Mouse (Mus musculus) kidney, embryonic 16.5 days (tissue): ENCODE measurements around the gene Catip. TPM values are rescaled to one million over a fixed set of nuclear protein-coding genes. Genes with fewer than 3 reads are reported as not detected.
A peak's percentile ranks its signal among the peaks of the same experiment; 100 is the strongest.

Source experiments
- ATAC-seq: fragments of 200-750 bp; cut with Nextera tagmentation; 2 replicates; pipeline ENCODE4 v1.8.0; 2017; ENCODE audit warnings: moderate TSS enrichment; ENCODE audit not compliant: low FRiP score, low TSS enrichment
- H3K27ac ChIP-seq: fragments of 300-500 bp; sonication (generic); 2 replicates; pipeline ENCODE4 v1.5.1; 2014; ENCODE audit warnings: low read length
- H3K27me3 ChIP-seq: fragments of 300-500 bp; sonication (generic); 2 replicates; pipeline ENCODE4 v1.6.1; 2014; ENCODE audit warnings: low read length, control low read depth, mixed read lengths; ENCODE audit not compliant: insufficient read depth
- H3K36me3 ChIP-seq: fragments of 300-500 bp; sonication (generic); 2 replicates; pipeline ENCODE4 v1.6.1; 2014; ENCODE audit warnings: low read length, control low read depth, mixed read lengths; ENCODE audit not compliant: insufficient read depth
- H3K4me1 ChIP-seq: fragments of 300-500 bp; sonication (generic); 2 replicates; pipeline ENCODE4 v1.6.1; 2014; ENCODE audit warnings: low read length, control low read depth, mixed read lengths; ENCODE audit not compliant: insufficient read depth
- H3K4me2 ChIP-seq: fragments of 300-500 bp; sonication (generic); replicated peaks from 2 replicates; pipeline ENCODE4 v1.6.1; 2014; ENCODE audit warnings: low read depth, low read length
- H3K4me3 ChIP-seq: fragments of 300-500 bp; sonication (generic); 2 replicates; pipeline ENCODE4 v1.5.1; 2014; ENCODE audit warnings: mild to moderate bottlenecking, low read length
- H3K9ac ChIP-seq: fragments of 300-500 bp; sonication (generic); replicated peaks from 2 replicates; pipeline ENCODE4 v1.6.1; 2014; ENCODE audit warnings: low read length
- H3K9me3 ChIP-seq: fragments of 300-500 bp; sonication (generic); 2 replicates; pipeline ENCODE4 v1.6.1; 2016; ENCODE audit warnings: low read length, control low read depth
- WGBS: fragments of 180-500 bp; shearing (Covaris S2); extraction: QIAGEN DNeasy Blood & Tissue Kit; methylation state at CpG from one replicate; pipeline ENCODE4 v1.1.7; 2014; 5-methylcytosine and 5-hydroxymethylcytosine counted together
- polyA plus RNA-seq: library from polyadenylated mRNA; unstranded; fragments of >200 nt; fragmentation: Nextera tagmentation; extraction: Ambion mirVana; gene quantifications from 2 replicates; pipeline ENCODE4 v1.2.1, GENCODE M21; 2015

Catip gene
- polyA plus RNA-seq, 1 experiment from 2014 or later, result 0.50 TPM

GRCm38 (mm10) chr1:74332241-74332763 is 29.6 kb upstream of the Catip start:
- ATAC-seq, result peak; percentile 97
- H3K36me3 ChIP-seq, result 0 out of 2 replicates have a peak, but pooled peaks cover 2% of the 10 kb centered on the region
- H3K4me1 ChIP-seq, result peaks cover 35% of the 10 kb centered on the region
- peak overlapping the region; percentile 87 for H3K4me2 ChIP-seq
- under 1% methylated on average over 36 of the region's 36 CpGs for WGBS
- no peaks in the 10 kb centered on the region for H3K9me3 ChIP-seq
- H3K4me3 ChIP-seq, result peak overlapping the region; percentile 62
- peak overlapping the region; percentile 79 for H3K27ac ChIP-seq
- peak overlapping the region; percentile 72 for H3K9ac ChIP-seq
- no peaks in the 10 kb centered on the region for H3K27me3 ChIP-seq

DNA sequence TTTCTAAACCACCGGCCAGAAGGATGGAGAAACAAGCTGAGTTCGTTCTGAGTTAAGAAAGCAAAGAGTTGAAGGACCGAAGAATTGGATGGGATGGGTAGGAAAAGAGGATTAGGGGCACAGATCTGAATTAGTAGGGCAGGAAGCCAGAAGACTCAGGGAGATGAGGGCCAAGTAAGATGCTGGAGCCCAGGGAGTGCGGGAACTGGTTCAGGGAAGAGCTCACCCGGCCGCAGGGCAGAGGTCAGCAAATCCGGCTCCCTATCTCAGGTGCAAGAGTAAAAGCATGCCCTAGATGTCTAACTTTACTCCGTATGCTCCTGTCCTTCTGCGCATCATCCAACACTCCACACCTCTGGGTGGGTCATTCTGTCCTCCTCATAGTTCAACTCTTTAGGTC is 29.0 kb upstream of the Catip start:
- Histone ChIP-seq H3K4me3 (peak overlapping the region; percentile 62), H3K27me3 (no peaks in the 10 kb centered on the region), H3K9ac (peak overlapping the region; percentile 72), H3K27ac (peak overlapping the region; percentile 79), H3K9me3 (no peaks in the 10 kb centered on the region), H3K4me2 (peak overlapping the region; percentile 87), H3K36me3 (0 out of 2 replicates have a peak, but pooled peaks cover 2% of the 10 kb centered on the region), H3K4me1 (peaks cover 35% of the 10 kb centered on the region)
- ATAC-seq, result no peak
- WGBS, result 5% methylated on average over 9 of the region's 9 CpGs

DNA sequence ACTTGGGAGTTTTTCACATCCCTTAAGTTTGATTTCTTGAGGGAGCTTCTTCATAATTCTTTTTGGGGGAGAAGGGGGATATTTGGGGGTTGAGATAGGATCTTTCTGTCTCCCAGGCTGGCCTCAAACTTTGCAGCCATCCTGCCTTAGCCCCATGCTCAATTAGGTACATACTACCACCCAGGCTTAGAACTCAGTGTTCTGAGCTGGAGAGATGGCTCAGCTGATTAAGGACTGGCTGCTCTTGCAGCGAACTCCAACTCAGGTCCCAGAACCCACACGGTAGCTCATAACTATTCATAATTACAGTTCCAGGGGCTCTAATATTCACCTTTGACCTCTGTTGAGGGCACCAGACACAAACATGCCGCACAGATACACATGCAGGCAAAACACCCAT is 27.3 kb upstream of the Catip start:
- no peak for ATAC-seq
- H3K4me3 ChIP-seq, result no peak overlapping the region
- WGBS, result 73% methylated on average over 3 of the region's 3 CpGs
- no peak overlapping the region for H3K27ac ChIP-seq
- H3K36me3 ChIP-seq, result 0 out of 2 replicates have a peak, but pooled peaks cover 2% of the 10 kb centered on the region
- no peaks in the 10 kb centered on the region for H3K27me3 ChIP-seq
- H3K4me1 ChIP-seq, result peaks cover 35% of the 10 kb centered on the region
- H3K9me3 ChIP-seq, result no peaks in the 10 kb centered on the region
- H3K4me2 ChIP-seq, result no peak overlapping the region
- 0 out of 2 replicates have a peak overlapping the region, but pooled peaks have one; percentile 1 for H3K9ac ChIP-seq

DNA sequence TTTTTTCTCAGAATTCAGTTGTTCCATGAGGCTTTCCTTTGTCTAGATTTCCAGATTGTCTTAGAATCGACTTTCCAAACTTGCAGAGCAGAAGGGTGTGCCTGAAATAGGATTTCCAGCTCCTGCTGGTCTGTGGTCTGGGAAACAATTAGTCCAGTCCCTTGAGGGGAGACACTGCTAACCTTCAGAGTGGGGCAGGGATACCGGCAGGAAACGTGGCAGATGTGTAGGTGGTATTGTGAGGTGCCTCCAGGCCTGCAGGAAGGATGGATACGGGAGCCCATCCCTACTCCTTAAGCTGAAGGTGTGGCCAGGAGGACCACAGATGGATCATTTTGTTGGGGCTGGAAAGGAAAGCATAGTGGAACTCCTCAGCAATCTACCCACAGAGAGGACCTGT is 26.9 kb upstream of the Catip start:
- no peak for ATAC-seq
- Histone ChIP-seq H3K9ac (no peak overlapping the region), H3K27me3 (no peaks in the 10 kb centered on the region), H3K4me1 (peaks cover 34% of the 10 kb centered on the region), H3K36me3 (0 out of 2 replicates have a peak, but pooled peaks cover 2% of the 10 kb centered on the region), H3K9me3 (no peaks in the 10 kb centered on the region), H3K27ac (no peak overlapping the region), H3K4me3 (no peak overlapping the region), H3K4me2 (no peak overlapping the region)
- 71% methylated on average over 4 of the region's 4 CpGs for WGBS

DNA sequence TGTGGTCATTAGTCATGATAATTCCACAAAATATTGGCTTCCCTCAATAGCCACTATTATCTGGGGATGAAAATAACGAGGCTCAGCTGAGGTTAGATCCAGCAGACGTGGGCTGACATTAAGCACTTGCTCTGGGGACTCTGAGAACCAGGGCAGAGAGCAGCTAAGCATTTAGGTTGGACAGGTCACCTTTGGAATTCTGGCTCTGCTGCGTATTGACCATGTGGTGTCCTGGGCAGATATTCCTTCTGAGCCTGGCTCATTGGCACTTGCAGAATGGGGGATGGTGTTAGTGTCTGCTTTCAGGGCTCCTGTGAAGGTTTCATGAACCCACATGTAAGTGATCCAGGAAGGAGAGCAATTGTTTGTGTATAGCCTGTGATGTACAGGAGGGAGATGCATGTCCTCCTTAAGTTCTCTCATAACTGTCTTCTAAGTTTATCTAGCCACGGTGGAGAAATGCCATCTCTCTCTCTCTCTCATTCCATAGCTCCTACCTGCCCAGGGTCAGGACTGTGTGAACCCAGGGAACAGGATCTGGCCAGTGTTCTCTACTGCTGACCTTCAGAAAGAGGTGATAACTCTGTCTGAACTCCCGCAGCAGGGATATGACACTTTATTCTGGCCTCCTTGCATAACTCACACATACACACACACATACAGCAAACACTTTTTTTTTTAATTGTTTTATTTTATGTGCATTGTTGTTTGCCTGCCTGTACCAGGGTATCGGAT is 26.3 kb upstream of the Catip start:
- no peaks in the 10 kb centered on the region for H3K27me3 ChIP-seq
- H3K9me3 ChIP-seq, result no peaks in the 10 kb centered on the region
- 79% methylated on average over 6 of the region's 6 CpGs for WGBS
- H3K27ac ChIP-seq, result no peak overlapping the region
- no peak overlapping the region for H3K9ac ChIP-seq
- 0 out of 2 replicates have a peak, but pooled peaks cover 2% of the 10 kb centered on the region for H3K36me3 ChIP-seq
- ATAC-seq, result no peak
- no peak overlapping the region for H3K4me3 ChIP-seq
- no peak overlapping the region for H3K4me2 ChIP-seq
- peaks cover 28% of the 10 kb centered on the region for H3K4me1 ChIP-seq

- 80% methylated on average over 3 of the region's 3 CpGs for WGBS
- no peak overlapping the region for H3K27ac ChIP-seq
- H3K4me3 ChIP-seq, result no peak overlapping the region
- ATAC-seq, result no peak
- H3K36me3 ChIP-seq, result 0 out of 2 replicates have a peak, but pooled peaks cover 2% of the 10 kb centered on the region
- peaks cover 12% of the 10 kb centered on the region for H3K4me1 ChIP-seq
- no peaks in the 10 kb centered on the region for H3K27me3 ChIP-seq
- H3K9me3 ChIP-seq, result no peaks in the 10 kb centered on the region
- no peak overlapping the region for H3K4me2 ChIP-seq
- H3K9ac ChIP-seq, result no peak overlapping the region
These were observed 24.6 kb upstream of the Catip start for GRCm38 (mm10) chr1:74337241-74337771.

DNA sequence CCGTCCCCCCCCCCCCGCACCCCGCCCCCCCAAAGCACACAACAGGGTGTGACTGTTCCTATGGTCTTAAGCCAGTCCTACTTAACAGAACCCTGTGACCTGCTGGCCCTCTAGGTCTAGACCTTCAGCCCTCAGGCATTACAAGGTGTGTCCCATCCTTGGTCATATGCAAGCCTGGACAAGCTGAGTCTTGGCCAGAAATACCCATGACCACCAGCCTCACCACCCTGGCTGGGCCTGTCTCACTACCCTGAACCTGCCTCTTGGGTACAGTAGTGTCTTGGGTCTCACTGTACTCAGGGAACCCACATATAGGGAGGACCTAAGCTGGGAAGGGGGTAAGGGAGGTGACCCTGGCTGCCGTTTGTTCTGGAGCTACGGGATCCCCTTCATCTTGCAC is 23.9 kb upstream of the Catip start:
- WGBS, result 79% methylated on average over 5 of the region's 5 CpGs
- no peak for ATAC-seq
- peaks cover 15% of the 10 kb centered on the region for H3K4me1 ChIP-seq
- H3K4me2 ChIP-seq, result no peak overlapping the region
- no peaks in the 10 kb centered on the region for H3K9me3 ChIP-seq
- H3K27me3 ChIP-seq, result no peaks in the 10 kb centered on the region
- 0 out of 2 replicates have a peak, but pooled peaks cover 2% of the 10 kb centered on the region for H3K36me3 ChIP-seq
- H3K9ac ChIP-seq, result no peak overlapping the region
- H3K27ac ChIP-seq, result no peak overlapping the region
- H3K4me3 ChIP-seq, result no peak overlapping the region

DNA sequence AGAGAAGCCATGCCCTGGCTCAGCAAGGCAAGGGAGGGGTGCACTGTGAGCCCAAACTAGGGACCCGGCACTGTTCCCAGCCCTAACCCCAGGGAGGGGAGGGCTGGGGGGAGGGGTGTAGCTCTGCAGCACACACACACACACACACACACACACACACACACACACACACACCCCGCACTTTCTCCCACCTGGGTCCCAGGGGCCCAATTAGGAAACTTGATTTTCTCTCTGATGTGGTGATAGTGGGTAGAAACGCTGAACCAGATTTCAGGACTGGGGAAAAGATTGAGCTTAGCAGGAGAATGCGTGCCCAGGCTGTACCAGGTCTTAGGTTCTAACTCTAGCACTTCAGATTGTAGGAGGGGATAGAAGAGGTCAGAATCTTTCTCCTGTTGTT is 23.3 kb upstream of the Catip start:
- H3K4me1 ChIP-seq, result peaks cover 14% of the 10 kb centered on the region
- no peak overlapping the region for H3K4me3 ChIP-seq
- H3K4me2 ChIP-seq, result no peak overlapping the region
- no peak overlapping the region for H3K27ac ChIP-seq
- no peaks in the 10 kb centered on the region for H3K27me3 ChIP-seq
- 59% methylated on average over 4 of the region's 4 CpGs for WGBS
- 0 out of 2 replicates have a peak, but pooled peaks cover 2% of the 10 kb centered on the region for H3K36me3 ChIP-seq
- H3K9me3 ChIP-seq, result no peaks in the 10 kb centered on the region
- ATAC-seq, result no peak
- no peak overlapping the region for H3K9ac ChIP-seq

GRCm38 (mm10) chr1:74339917-74340316 is 22.0 kb upstream of the Catip start:
- no peak overlapping the region for H3K4me3 ChIP-seq
- no peak overlapping the region for H3K27ac ChIP-seq
- H3K4me1 ChIP-seq, result peaks cover 21% of the 10 kb centered on the region
- no peaks in the 10 kb centered on the region for H3K9me3 ChIP-seq
- no peaks in the 10 kb centered on the region for H3K27me3 ChIP-seq
- no peak for ATAC-seq
- H3K36me3 ChIP-seq, result 0 out of 2 replicates have a peak, but pooled peaks cover 2% of the 10 kb centered on the region
- no peak overlapping the region for H3K9ac ChIP-seq
- 81% methylated on average over 9 of the region's 9 CpGs for WGBS
- no peak overlapping the region for H3K4me2 ChIP-seq

DNA sequence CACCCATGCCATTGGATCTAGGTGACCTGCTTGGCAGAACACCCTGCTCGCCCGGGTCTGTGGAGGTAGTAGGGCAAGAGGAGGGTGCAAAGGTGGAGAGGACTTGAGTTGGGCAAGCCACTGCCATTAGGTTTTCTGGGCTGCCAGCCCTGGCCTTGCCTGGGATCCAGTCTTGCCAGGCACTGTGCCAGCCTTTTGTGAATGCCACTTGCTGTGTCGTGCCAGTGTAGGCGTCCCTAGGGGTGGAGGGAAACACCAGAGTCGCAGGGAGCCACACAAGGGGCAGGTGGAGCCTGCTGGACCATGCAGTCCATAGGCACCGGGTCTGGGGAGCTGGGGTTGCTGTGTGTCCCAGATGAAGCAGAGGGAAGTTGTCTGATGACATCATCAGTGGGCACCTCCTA is 21.5 kb upstream of the Catip start:
- H3K4me3 ChIP-seq, result no peak overlapping the region
- H3K27ac ChIP-seq, result no peak overlapping the region
- H3K9ac ChIP-seq, result no peak overlapping the region
- no peaks in the 10 kb centered on the region for H3K27me3 ChIP-seq
- 91% methylated on average over 6 of the region's 6 CpGs for WGBS
- H3K4me1 ChIP-seq, result peaks cover 21% of the 10 kb centered on the region
- H3K9me3 ChIP-seq, result no peaks in the 10 kb centered on the region
- H3K36me3 ChIP-seq, result 0 out of 2 replicates have a peak, but pooled peaks cover 2% of the 10 kb centered on the region
- ATAC-seq, result no peak
- no peak overlapping the region for H3K4me2 ChIP-seq
